Mouse (Mus musculus): Measurements from ENCODE around the gene Errfi1. TPM values are rescaled to one million over a fixed set of nuclear protein-coding genes. Genes with fewer than 3 reads are reported as not detected.
A peak's percentile ranks its signal among the peaks of the same experiment; 100 is the strongest.

Gene Errfi1
- polyA plus RNA-seq (2015; fragmentation: Nextera tagmentation; extraction: Ambion mirVana), result 30.6 and 32.1 TPM in 2 replicates

GRCm38 (mm10) chr4:150853680-150854461, at the start of gene Errfi1:
Gene Errfi1 (plus strand): TSS chr4:150853919.
- peak within 1 kb of the TSS; percentile 68 for H3K4me2 ChIP-seq (replicated peaks; ENCODE audit: low read depth)
- peak within 1 kb of the TSS; percentile 99 for H3K4me3 ChIP-seq (ENCODE audit: low read depth, low read length)
- DNase-seq (ENCODE audit: low spot score) (peak; percentile 70), ATAC-seq (ENCODE audit: low FRiP score, low TSS enrichment) (peak; percentile 75)
- H3K27ac ChIP-seq (replicated peaks), result peak within 1 kb of the TSS; percentile 100
- H3K36me3 ChIP-seq (ENCODE audit: control insufficient read depth, insufficient read depth, low read length), result no peaks in the 10 kb centered on the region
- H3K9me3 ChIP-seq (ENCODE audit: control insufficient read depth, low read length), result no peaks in the 10 kb centered on the region
- no peak for TF ChIP-seq CTCF (IDR thresholded peaks at IDR 0.05; ENCODE audit: low read depth)
- TF ChIP-seq EP300 (optimal IDR thresholded peaks at IDR 0.05), result no peak
- no peaks in the 10 kb centered on the region for H3K27me3 ChIP-seq (ENCODE audit: control insufficient read depth, insufficient read depth, low read length)
- H3K9ac ChIP-seq (ENCODE audit: low read length), result peak within 1 kb of the TSS; percentile 45; the same call in 1 of the 2 replicates
- peaks cover 2% of the 10 kb centered on the region; the same call in 1 of the 2 replicates for H3K4me1 ChIP-seq (replicated peaks; ENCODE audit: control insufficient read depth, insufficient read depth)
- 52% methylated on average over 13 of the region's 13 CpGs for WGBS

- H3K27ac ChIP-seq (replicated peaks), result no peak overlapping the region
- no peak for TF ChIP-seq CTCF (IDR thresholded peaks at IDR 0.05; ENCODE audit: low read depth)
- TF ChIP-seq EP300 (optimal IDR thresholded peaks at IDR 0.05), result no peak
- peaks cover 2% of the 10 kb centered on the region; the same call in 1 of the 2 replicates for H3K4me1 ChIP-seq (replicated peaks; ENCODE audit: control insufficient read depth, insufficient read depth)
- H3K9me3 ChIP-seq (ENCODE audit: control insufficient read depth, low read length), result no peaks in the 10 kb centered on the region
- peak; percentile 32 for DNase-seq (ENCODE audit: low spot score)
- ATAC-seq (ENCODE audit: low FRiP score, low TSS enrichment), result peak; percentile 60
- no peak overlapping the region for H3K9ac ChIP-seq (ENCODE audit: low read length)
- WGBS, result 64% methylated on average over 6 of the region's 6 CpGs
- H3K27me3 ChIP-seq (ENCODE audit: control insufficient read depth, insufficient read depth, low read length), result no peaks in the 10 kb centered on the region
- H3K4me3 ChIP-seq (ENCODE audit: low read depth, low read length), result no peak overlapping the region
- H3K36me3 ChIP-seq (ENCODE audit: control insufficient read depth, insufficient read depth, low read length), result no peaks in the 10 kb centered on the region
- H3K4me2 ChIP-seq (replicated peaks; ENCODE audit: low read depth), result no peak overlapping the region
These were observed 49.5 kb upstream of the Errfi1 start for GRCm38 (mm10) chr4:150804204-150804603.

GRCm38 (mm10) chr4:150807727-150808470, 45.8 kb upstream of the Errfi1 start:
- no peak for ATAC-seq (ENCODE audit: low FRiP score, low TSS enrichment)
- Histone ChIP-seq H3K9me3 (ENCODE audit: control insufficient read depth, low read length) (no peaks in the 10 kb centered on the region), H3K27ac (replicated peaks) (no peak overlapping the region; the same call in 1 of the 2 replicates), H3K9ac (ENCODE audit: low read length) (no peak overlapping the region), H3K4me1 (replicated peaks; ENCODE audit: control insufficient read depth, insufficient read depth) (no peaks in the 10 kb centered on the region), H3K27me3 (ENCODE audit: control insufficient read depth, insufficient read depth, low read length) (no peaks in the 10 kb centered on the region), H3K36me3 (ENCODE audit: control insufficient read depth, insufficient read depth, low read length) (no peaks in the 10 kb centered on the region), H3K4me3 (ENCODE audit: low read depth, low read length) (no peak overlapping the region), H3K4me2 (replicated peaks; ENCODE audit: low read depth) (no peak overlapping the region)
- DNase-seq (ENCODE audit: low spot score), result no peak
- TF ChIP-seq CTCF (IDR thresholded peaks at IDR 0.05; ENCODE audit: low read depth) (no peak), EP300 (optimal IDR thresholded peaks at IDR 0.05) (no peak)
- 72% methylated on average over 20 of the region's 20 CpGs for WGBS

- TF ChIP-seq CTCF (IDR thresholded peaks at IDR 0.05; ENCODE audit: low read depth) (no peak), EP300 (optimal IDR thresholded peaks at IDR 0.05) (no peak)
- Histone ChIP-seq H3K27ac (replicated peaks) (no peak overlapping the region; the same call in 1 of the 2 replicates), H3K9me3 (ENCODE audit: control insufficient read depth, low read length) (no peaks in the 10 kb centered on the region), H3K4me1 (replicated peaks; ENCODE audit: control insufficient read depth, insufficient read depth) (no peaks in the 10 kb centered on the region), H3K9ac (ENCODE audit: low read length) (no peak overlapping the region), H3K36me3 (ENCODE audit: control insufficient read depth, insufficient read depth, low read length) (no peaks in the 10 kb centered on the region), H3K4me2 (replicated peaks; ENCODE audit: low read depth) (no peak overlapping the region; the same call in 1 of the 2 replicates), H3K4me3 (ENCODE audit: low read depth, low read length) (no peak overlapping the region), H3K27me3 (ENCODE audit: control insufficient read depth, insufficient read depth, low read length) (no peaks in the 10 kb centered on the region)
- ATAC-seq (ENCODE audit: low FRiP score, low TSS enrichment) (peak; percentile 70), DNase-seq (ENCODE audit: low spot score) (peak; percentile 48)
- 21% methylated on average over 12 of the region's 12 CpGs for WGBS
These were observed 45.3 kb upstream of the Errfi1 start for GRCm38 (mm10) chr4:150808471-150808847.

- H3K4me3 ChIP-seq (ENCODE audit: low read depth, low read length), result no peak overlapping the region
- H3K9ac ChIP-seq (ENCODE audit: low read length), result no peak overlapping the region
- H3K36me3 ChIP-seq (ENCODE audit: control insufficient read depth, insufficient read depth, low read length), result no peaks in the 10 kb centered on the region
- H3K9me3 ChIP-seq (ENCODE audit: control insufficient read depth, low read length), result no peaks in the 10 kb centered on the region
- no peaks in the 10 kb centered on the region for H3K4me1 ChIP-seq (replicated peaks; ENCODE audit: control insufficient read depth, insufficient read depth)
- H3K27me3 ChIP-seq (ENCODE audit: control insufficient read depth, insufficient read depth, low read length), result no peaks in the 10 kb centered on the region
- H3K27ac ChIP-seq (replicated peaks), result no peak overlapping the region; the same call in 1 of the 2 replicates
- TF ChIP-seq CTCF (IDR thresholded peaks at IDR 0.05; ENCODE audit: low read depth) (no peak), EP300 (optimal IDR thresholded peaks at IDR 0.05) (no peak)
- ATAC-seq (ENCODE audit: low FRiP score, low TSS enrichment), result no peak
- WGBS, result 40% methylated on average over 9 of the region's 9 CpGs
- DNase-seq (ENCODE audit: low spot score), result no peak
- no peak overlapping the region for H3K4me2 ChIP-seq (replicated peaks; ENCODE audit: low read depth)
These were observed 44.4 kb upstream of the Errfi1 start for GRCm38 (mm10) chr4:150809323-150809722.

Measured in stomach, postnatal 0 days (tissue).